Mouse (Mus musculus): ENCODE data around the gene Ubtf.

Gene Ubtf

GRCm38 (mm10) chr11:102263211-102263610, 56.3 kb downstream of the Ubtf start:
- DNase-seq (ENCODE audit: low spot score): no peak

GRCm38 (mm10) chr11:102258521-102258920, 61.0 kb downstream of the Ubtf start:
- DNase-seq (ENCODE audit: low spot score): no peak

GRCm38 (mm10) chr11:102258095-102258494, 61.4 kb downstream of the Ubtf start:
- DNase-seq (ENCODE audit: low spot score): no peak

GRCm38 (mm10) chr11:102257514-102257913, 62.0 kb downstream of the Ubtf start:
- DNase-seq (ENCODE audit: low spot score): no peak
